Mouse (Mus musculus) adrenal gland, adult 2 months (tissue): Measurements from ENCODE around the gene Shh. TPM values are rescaled to one million over a fixed set of nuclear protein-coding genes. Genes with fewer than 3 reads are reported as not detected.
A peak's percentile ranks its signal among the peaks of the same experiment; 100 is the strongest.

ENCODE experiments used
- DNase-seq: peaks from one replicate; pipeline ENCODE4 v3.0.0; 2021
- polyA plus RNA-seq: library from polyadenylated mRNA; depleted of rRNA; stranded (reverse); fragments of >200 nt; gene quantifications from 2 replicates; pipeline ENCODE4 v1.2.3, GENCODE M21; 2012
- total RNA-seq, 2 experiments: library from RNA; stranded (reverse); gene quantifications; 2 replicates each; pipeline ENCODE4 v1.2.3; 2021

The Shh gene
- total and polyA plus RNA-seq, 3 experiments, result 10.4 to 33.1 (median 19.4) TPM

- DNase-seq, result no peak
Measured at GRCm38 (mm10) chr5:28459456-28460225, 7.4 kb downstream of the Shh start.

GRCm38 (mm10) chr5:28458821-28459240 is 8.2 kb downstream of the Shh start:
- DNase-seq, result no peak

- DNase-seq, result no peak
Measured at GRCm38 (mm10) chr5:28457921-28458641, 9.0 kb downstream of the Shh start.

GRCm38 (mm10) chr5:28456366-28456765 is 10.7 kb downstream of the Shh start:
- DNase-seq, result no peak

GRCm38 (mm10) chr5:28455721-28456120 is 11.3 kb downstream of the Shh start:
- DNase-seq, result peak; percentile 62

- no peak for DNase-seq
Measured at GRCm38 (mm10) chr5:28454546-28454945, 12.5 kb downstream of the Shh start.

GRCm38 (mm10) chr5:28453523-28453922 is 13.5 kb downstream of the Shh start:
- DNase-seq, result no peak

- no peak for DNase-seq
Measured at GRCm38 (mm10) chr5:28453086-28453485, 14.0 kb downstream of the Shh start.

GRCm38 (mm10) chr5:28451053-28451638 is 15.9 kb downstream of the Shh start:
- DNase-seq, result peak; percentile 78

- no peak for DNase-seq
Measured at GRCm38 (mm10) chr5:28450126-28450890, 16.7 kb downstream of the Shh start.

GRCm38 (mm10) chr5:28425926-28426325 is 41.1 kb downstream of the Shh start:
- no peak for DNase-seq

- DNase-seq, result no peak
Measured at GRCm38 (mm10) chr5:28423781-28424180, 43.3 kb downstream of the Shh start.

- DNase-seq, result peak; percentile 71
Measured at GRCm38 (mm10) chr5:28419640-28420265, 47.3 kb downstream of the Shh start.

GRCm38 (mm10) chr5:28418734-28419133 is 48.3 kb downstream of the Shh start:
- no peak for DNase-seq

GRCm38 (mm10) chr5:28416029-28416428 is 51.0 kb downstream of the Shh start:
- no peak for DNase-seq

GRCm38 (mm10) chr5:28414076-28414475 is 53.0 kb downstream of the Shh start:
- no peak for DNase-seq

- DNase-seq, result no peak
Measured at GRCm38 (mm10) chr5:28413533-28413932, 53.5 kb downstream of the Shh start.

GRCm38 (mm10) chr5:28412006-28412685 is 54.9 kb downstream of the Shh start:
- DNase-seq, result peak; percentile 79
